18 mouse cellular contexts compared by ENCODE assay signal in genomic region chr16:93932185-93933168, GRCm38 (mm10). TPM values are rescaled to one million over a fixed set of nuclear protein-coding genes. Genes with fewer than 3 reads are reported as not detected.
A peak's percentile ranks its signal among the peaks of the same experiment; 100 is the strongest.
DNase-seq lines count a peak whose midpoint lies in the region; ATAC-seq and TF ChIP-seq lines count a peak whose summit lies in the region.
"Had no signal": no experiment of that assay in that cellular context is flagged by ENCODE, and none has a peak within 500 bp of the region (broad histone marks: within the 10 kb centered on the region; RNA-seq: fewer than 3 reads in every experiment).

No protein-coding gene starts in this region.

- ATAC-seq in intestine, postnatal 0 days, result peak; percentile 64

- no peaks in the 10 kb centered on the region for H3K27me3 ChIP-seq in testis, adult 2 months (ENCODE audit: control insufficient read depth, insufficient read depth, low read length)
- no peaks in the 10 kb centered on the region for H3K27me3 ChIP-seq in intestine, postnatal 0 days (replicated peaks; ENCODE audit: control insufficient read depth, insufficient read depth, low read length)

- TF ChIP-seq CTCF in gastrocnemius, adult 2 months (IDR thresholded peaks at IDR 0.05), result no peak
- TF ChIP-seq CTCF in testis, adult 2 months (IDR thresholded peaks at IDR 0.05; ENCODE audit: control insufficient read depth, insufficient read depth, insufficient replicate concordance, low read depth, low read length), result no peak
- no peak for TF ChIP-seq CTCF in intestine, postnatal 0 days (IDR thresholded peaks at IDR 0.05; ENCODE audit: low read depth)

- no peak for TF ChIP-seq POLR2A in testis, adult 2 months (IDR thresholded peaks at IDR 0.05; ENCODE audit: control insufficient read depth, low read depth, low read length)

- H3K4me3 ChIP-seq in gastrocnemius, adult 2 months, result 0 out of 2 replicates have a peak overlapping the region, but pooled peaks have one; percentile 6
- no peak overlapping the region for H3K4me3 ChIP-seq in testis, adult 2 months (ENCODE audit: control insufficient read depth, low read depth, low read length)
- H3K4me3 ChIP-seq in intestine, postnatal 0 days (ENCODE audit: low read depth, low read length), result no peak overlapping the region
- H3K4me3 ChIP-seq: heart, embryonic 12.5 days; hindbrain, embryonic 15.5 days; megakaryocyte, embryonic 14.5 days had no signal

- peak overlapping the region; percentile 35 for H3K4me2 ChIP-seq in intestine, postnatal 0 days (replicated peaks; ENCODE audit: low read depth)
- H3K4me2 ChIP-seq: heart, embryonic 12.5 days; hindbrain, embryonic 15.5 days had no signal

- no peaks in the 10 kb centered on the region for H3K36me3 ChIP-seq in testis, adult 2 months (ENCODE audit: control insufficient read depth, insufficient read depth, low read length)
- H3K36me3 ChIP-seq in intestine, postnatal 0 days (ENCODE audit: control insufficient read depth, insufficient read depth), result no peaks in the 10 kb centered on the region
- H3K36me3 ChIP-seq: heart, embryonic 12.5 days; hindbrain, embryonic 15.5 days had no signal

- peaks cover 3% of the 10 kb centered on the region for H3K4me1 ChIP-seq in testis, adult 2 months (ENCODE audit: control insufficient read depth, insufficient read depth, low read length)
- H3K4me1 ChIP-seq in intestine, postnatal 0 days (replicated peaks; ENCODE audit: control insufficient read depth, insufficient read depth, low read length), result peaks cover 14% of the 10 kb centered on the region
- H3K4me1 ChIP-seq: heart, embryonic 12.5 days; hindbrain, embryonic 15.5 days; megakaryocyte, embryonic 14.5 days had no signal

- DNase-seq in gastrocnemius, adult 2 months, result peak; percentile 57
- no peak for DNase-seq in gastrocnemius, postnatal 36 days
- DNase-seq in testis, postnatal 10 days (ENCODE audit: low spot score), result no peak
- DNase-seq in thymus, postnatal 36 days, result no peak
- DNase-seq in right cerebral cortex, adult 18-20 months, result no peak
- DNase-seq in adrenal gland, postnatal 25 days, result no peak
- DNase-seq: adrenal gland, adult 8-10 months; B cell, adult 2 months; cerebellum, adult 11-12 months; kidney, postnatal 4 days; lung, postnatal 14 days; thymus, adult 18-20 months had no signal

- 27% methylated on average over 17 of the region's 17 CpGs for WGBS in intestine, postnatal 0 days

- H3K9me3 ChIP-seq in intestine, postnatal 0 days (ENCODE audit: control insufficient read depth), result no peaks in the 10 kb centered on the region
- H3K9me3 ChIP-seq: heart, embryonic 12.5 days; hindbrain, embryonic 15.5 days; megakaryocyte, embryonic 14.5 days had no signal

- no peak overlapping the region for H3K9ac ChIP-seq in intestine, postnatal 0 days (ENCODE audit: low read depth, low read length)
- H3K9ac ChIP-seq: heart, embryonic 12.5 days; hindbrain, embryonic 15.5 days; liver, embryonic 14.5 days had no signal

- H3K27ac ChIP-seq in gastrocnemius, adult 2 months, result peak overlapping the region; percentile 13; the same call in 1 of the 2 replicates
- H3K27ac ChIP-seq in testis, adult 2 months (ENCODE audit: control insufficient read depth, insufficient read depth, low read depth, low read length), result peak overlapping the region; percentile 31
- peak overlapping the region; percentile 50; the same call in 1 of the 2 replicates for H3K27ac ChIP-seq in intestine, postnatal 0 days (ENCODE audit: low read depth, low read length)
- H3K27ac ChIP-seq: hindbrain, embryonic 15.5 days; liver, embryonic 14.5 days had no signal

- intact Hi-C loops in gastrocnemius, adult 2 months (cut with DNase I), result no loop called here
- intact Hi-C loops in gastrocnemius, postnatal 36 days (cut with DNase I), result no loop called here

RNA-seq across cellular contexts. Expression of gene Chaf1b, which starts 48.8 kb away (rescaled TPM):
- under 1 TPM; 0.20 to 0.25 TPM for total RNA-seq in gastrocnemius, adult 2 months (2021)
- total RNA-seq in gastrocnemius, postnatal 36 days (2021), result under 1 TPM; 0.36 to 0.57 TPM
- polyA plus RNA-seq in testis, adult 2 months (2012; rRNA removed), result 9.3 and 10.1 TPM in 2 replicates
- 18.6 and 19.4 TPM in 2 replicates for polyA plus RNA-seq in intestine, postnatal 0 days (2015; fragmentation: Nextera tagmentation; extraction: Ambion mirVana)
- total RNA-seq in adrenal gland, postnatal 25 days (2021), result 6.9 and 7.2 TPM in 2 replicates
